Mouse (Mus musculus): ENCODE measurements around the gene Stox2. TPM values are rescaled to one million over a fixed set of nuclear protein-coding genes. Genes with fewer than 3 reads are reported as not detected.
"Not testable (repeated sequence)": the region's sequence is repeated elsewhere in the genome, so short reads cannot be mapped to it uniquely, and the experiment has no call there.

Stox2 gene
- polyA plus RNA-seq (2015; fragmentation: Nextera tagmentation; extraction: Ambion mirVana), result 18.9 and 20.4 TPM in 2 replicates

DNA sequence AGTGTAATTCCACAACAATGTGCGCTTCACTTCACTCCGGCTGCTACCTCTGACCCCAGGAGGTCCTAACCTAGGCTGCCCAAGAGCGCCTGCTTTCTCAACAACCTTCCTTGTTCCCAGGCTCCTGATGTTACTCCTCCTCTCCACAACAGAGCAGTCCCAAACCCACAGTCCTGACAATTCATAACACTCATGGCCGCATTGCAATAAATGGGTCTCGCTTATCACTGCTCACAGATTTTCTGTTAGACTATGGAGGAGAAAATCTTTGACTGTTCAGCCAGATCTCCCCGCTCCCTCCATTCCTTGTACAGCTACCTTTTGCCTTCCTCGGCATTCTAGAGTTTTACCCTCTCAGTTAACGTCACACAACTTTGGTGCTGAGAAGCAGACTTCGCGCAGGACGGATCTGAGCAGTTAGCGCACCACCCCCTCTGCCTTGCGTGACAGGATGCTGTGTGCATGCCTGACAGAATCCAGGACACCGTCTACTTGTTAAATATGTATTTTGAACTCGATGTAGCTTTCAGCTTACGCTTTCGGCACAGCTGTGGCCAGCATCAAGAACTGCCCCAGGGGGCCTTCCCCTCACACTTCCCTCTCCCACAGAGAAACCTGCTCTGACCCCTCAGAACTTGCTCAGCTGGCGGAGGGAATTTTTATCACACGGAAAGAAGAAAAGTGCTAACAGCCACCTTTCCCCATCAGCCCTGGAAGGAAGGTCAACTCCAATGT is at the start of gene Stox2:
Gene Stox2, minus strand, starts transcription at position 51 of the 735 bp plus-strand sequence.
- H3K27me3 ChIP-seq, result no peaks in the 10 kb centered on the region
- no peaks in the 10 kb centered on the region for H3K4me1 ChIP-seq
- 71% methylated on average over 19 of the region's 19 CpGs for WGBS
- no peaks in the 10 kb centered on the region for H3K36me3 ChIP-seq
- H3K9me3 ChIP-seq (replicated peaks), result no peaks in the 10 kb centered on the region; the same call in 1 of the 2 replicates
- no peak within 1 kb of the TSS for H3K27ac ChIP-seq (replicated peaks)
- H3K4me3 ChIP-seq (replicated peaks), result no peak within 1 kb of the TSS
- H3K4me2 ChIP-seq (replicated peaks), result 0 out of 2 replicates have a peak within 1 kb of the TSS, but pooled peaks have one; percentile 6
- no peak for ATAC-seq (ENCODE audit: insufficient number of reproducible peaks, low FRiP score, low TSS enrichment, low read depth)
- H3K9ac ChIP-seq, result no peak within 1 kb of the TSS

DNA sequence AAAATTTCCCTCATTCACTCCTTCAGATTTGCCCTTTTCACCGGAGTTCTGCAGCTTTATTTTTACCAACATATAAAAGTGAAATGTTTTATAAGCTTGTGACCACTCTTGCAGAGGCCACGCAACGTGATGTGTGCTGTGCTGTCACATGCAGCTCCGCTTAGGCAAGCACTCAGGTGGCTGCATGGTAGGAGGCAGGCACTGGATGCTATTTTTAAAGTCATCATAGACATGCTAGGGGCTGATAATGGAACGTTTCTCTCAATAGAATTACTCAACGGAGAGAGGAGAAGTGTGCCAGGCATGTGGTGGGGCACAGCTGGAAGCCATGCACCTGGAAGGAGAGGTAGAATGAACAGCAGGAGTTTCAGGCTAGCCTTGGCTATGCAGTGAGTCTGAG is 49.3 kb upstream of the Stox2 start:
- ATAC-seq (ENCODE audit: insufficient number of reproducible peaks, low FRiP score, low TSS enrichment, low read depth), result no peak
- H3K36me3 ChIP-seq, result peaks cover 83% of the 10 kb centered on the region

GRCm38 (mm10) chr8:47494602-47495153 is 48.5 kb upstream of the Stox2 start:
- Histone ChIP-seq H3K27ac (replicated peaks) (no peak overlapping the region), H3K27me3 (no peaks in the 10 kb centered on the region), H3K36me3 (peaks cover 81% of the 10 kb centered on the region), H3K9ac (no peak overlapping the region), H3K4me1 (no peaks in the 10 kb centered on the region), H3K4me2 (replicated peaks) (no peak overlapping the region), H3K4me3 (replicated peaks) (no peak overlapping the region), H3K9me3 (replicated peaks) (no peaks in the 10 kb centered on the region)
- 82% methylated on average over 12 of the region's 12 CpGs for WGBS
- no peak for ATAC-seq (ENCODE audit: insufficient number of reproducible peaks, low FRiP score, low TSS enrichment, low read depth)

More for the DNA sequence above, 49.3 kb upstream of the Stox2 start:
- Histone ChIP-seq H3K9me3 (replicated peaks) (no peaks in the 10 kb centered on the region), H3K9ac (no peak overlapping the region), H3K27me3 (no peaks in the 10 kb centered on the region), H3K27ac (replicated peaks) (no peak overlapping the region), H3K4me1 (no peaks in the 10 kb centered on the region), H3K4me2 (replicated peaks) (no peak overlapping the region), H3K4me3 (replicated peaks) (no peak overlapping the region)
- WGBS, result 88% methylated on average over 6 of the region's 6 CpGs

DNA sequence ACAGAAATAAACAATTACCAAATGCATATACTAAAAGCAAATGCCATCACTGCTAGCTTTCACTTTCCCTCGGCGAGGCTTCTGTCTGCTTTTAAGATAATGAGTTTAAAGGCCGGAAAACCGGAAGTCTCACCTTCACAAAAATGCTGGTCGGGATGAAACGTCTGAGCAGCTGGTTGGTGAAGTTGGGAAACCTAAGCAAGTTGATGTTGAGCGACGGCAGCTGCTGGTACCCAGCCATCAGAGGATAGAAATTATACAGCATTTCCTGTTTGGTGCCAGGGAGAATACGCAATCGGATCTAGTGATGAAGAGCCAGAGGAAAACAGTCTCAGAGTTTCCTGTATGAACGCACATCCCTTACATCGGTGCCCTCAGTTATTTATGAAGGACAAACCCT is 46.9 kb upstream of the Stox2 start:
- WGBS, result 84% methylated on average over 12 of the region's 12 CpGs
- peaks cover 73% of the 10 kb centered on the region for H3K36me3 ChIP-seq

DNA sequence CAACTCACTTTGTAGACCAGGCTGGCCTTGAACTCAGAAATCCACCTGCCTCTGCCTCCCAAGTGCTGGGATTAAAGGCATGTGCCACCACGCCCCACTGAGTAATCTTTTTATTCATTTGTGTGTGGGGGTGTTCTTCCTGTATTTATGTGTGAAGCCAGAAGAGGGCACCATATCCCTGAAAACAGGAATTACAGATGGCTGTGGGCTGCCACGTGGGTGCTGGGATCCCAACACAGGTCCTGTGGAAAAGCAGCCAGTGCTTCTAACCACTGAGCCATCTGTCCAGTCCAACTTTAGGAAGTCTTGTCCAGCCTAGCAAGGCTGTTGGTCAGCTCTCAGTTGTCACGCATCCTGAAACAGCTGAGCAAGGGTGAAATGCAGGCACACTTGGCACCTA is 41.1 kb upstream of the Stox2 start:
- no peaks in the 10 kb centered on the region for H3K27me3 ChIP-seq
- no peak for ATAC-seq (ENCODE audit: insufficient number of reproducible peaks, low FRiP score, low TSS enrichment, low read depth)
- H3K36me3 ChIP-seq, result peaks cover 34% of the 10 kb centered on the region
- 91% methylated on average over 3 of the region's 3 CpGs for WGBS
- H3K4me1 ChIP-seq, result no peaks in the 10 kb centered on the region
- H3K4me2 ChIP-seq (replicated peaks), result no peak overlapping the region
- H3K27ac ChIP-seq (replicated peaks), result no peak overlapping the region
- no peaks in the 10 kb centered on the region for H3K9me3 ChIP-seq (replicated peaks)
- no peak overlapping the region for H3K9ac ChIP-seq
- H3K4me3 ChIP-seq (replicated peaks), result no peak overlapping the region

More for the DNA sequence above, 46.9 kb upstream of the Stox2 start:
- Histone ChIP-seq H3K9me3 (replicated peaks) (no peaks in the 10 kb centered on the region), H3K4me1 (no peaks in the 10 kb centered on the region), H3K27ac (replicated peaks) (no peak overlapping the region), H3K4me2 (replicated peaks) (no peak overlapping the region), H3K4me3 (replicated peaks) (no peak overlapping the region), H3K9ac (no peak overlapping the region), H3K27me3 (no peaks in the 10 kb centered on the region)
- ATAC-seq (ENCODE audit: insufficient number of reproducible peaks, low FRiP score, low TSS enrichment, low read depth), result no peak

- Histone ChIP-seq H3K27ac (replicated peaks) (no peak overlapping the region), H3K4me3 (replicated peaks) (no peak overlapping the region), H3K4me2 (replicated peaks) (no peak overlapping the region), H3K36me3 (peaks cover 4% of the 10 kb centered on the region), H3K9ac (no peak overlapping the region), H3K9me3 (replicated peaks) (no peaks in the 10 kb centered on the region), H3K27me3 (no peaks in the 10 kb centered on the region), H3K4me1 (no peaks in the 10 kb centered on the region)
- 64% methylated on average over 12 of the region's 12 CpGs for WGBS
- ATAC-seq (ENCODE audit: insufficient number of reproducible peaks, low FRiP score, low TSS enrichment, low read depth), result no peak
Measured at GRCm38 (mm10) chr8:47482354-47483071, 36.4 kb upstream of the Stox2 start.

DNA sequence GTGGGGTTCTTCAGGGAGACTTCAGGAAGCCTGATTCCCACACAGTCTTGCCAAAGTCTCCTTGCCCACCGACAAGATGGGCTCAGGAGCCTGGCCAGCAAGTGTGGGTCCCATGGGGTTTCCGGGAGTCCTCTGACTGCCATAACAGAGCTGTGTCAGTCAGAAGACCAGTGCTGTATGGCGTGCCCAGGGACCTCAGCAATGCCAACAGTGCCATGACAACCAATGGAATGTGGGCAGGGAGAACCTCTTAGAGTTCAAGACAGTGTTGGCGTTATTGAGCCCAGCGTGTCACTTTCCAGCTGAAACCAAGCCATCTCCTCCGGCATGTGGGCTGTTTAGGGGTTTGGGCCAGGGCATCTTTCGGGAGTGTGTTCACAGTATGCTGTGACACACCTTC is 33.9 kb upstream of the Stox2 start:
- no peak overlapping the region for H3K27ac ChIP-seq (replicated peaks)
- H3K4me3 ChIP-seq (replicated peaks), result no peak overlapping the region
- no peaks in the 10 kb centered on the region for H3K9me3 ChIP-seq (replicated peaks)
- H3K36me3 ChIP-seq, result no peaks in the 10 kb centered on the region
- ATAC-seq (ENCODE audit: insufficient number of reproducible peaks, low FRiP score, low TSS enrichment, low read depth), result no peak
- H3K9ac ChIP-seq, result no peak overlapping the region
- no peaks in the 10 kb centered on the region for H3K4me1 ChIP-seq
- 92% methylated on average over 7 of the region's 7 CpGs for WGBS
- H3K4me2 ChIP-seq (replicated peaks), result no peak overlapping the region
- no peaks in the 10 kb centered on the region for H3K27me3 ChIP-seq

- Histone ChIP-seq H3K4me3 (replicated peaks) (no peak overlapping the region), H3K9me3 (replicated peaks) (no peaks in the 10 kb centered on the region), H3K36me3 (no peaks in the 10 kb centered on the region), H3K9ac (no peak overlapping the region), H3K27me3 (no peaks in the 10 kb centered on the region), H3K4me1 (no peaks in the 10 kb centered on the region), H3K4me2 (replicated peaks) (no peak overlapping the region), H3K27ac (replicated peaks) (no peak overlapping the region)
- no peak for ATAC-seq (ENCODE audit: insufficient number of reproducible peaks, low FRiP score, low TSS enrichment, low read depth)
- 74% methylated on average over 10 of the region's 10 CpGs for whole genome bisulfite sequencing
Measured at GRCm38 (mm10) chr8:47461650-47462049, 15.5 kb upstream of the Stox2 start.

DNA sequence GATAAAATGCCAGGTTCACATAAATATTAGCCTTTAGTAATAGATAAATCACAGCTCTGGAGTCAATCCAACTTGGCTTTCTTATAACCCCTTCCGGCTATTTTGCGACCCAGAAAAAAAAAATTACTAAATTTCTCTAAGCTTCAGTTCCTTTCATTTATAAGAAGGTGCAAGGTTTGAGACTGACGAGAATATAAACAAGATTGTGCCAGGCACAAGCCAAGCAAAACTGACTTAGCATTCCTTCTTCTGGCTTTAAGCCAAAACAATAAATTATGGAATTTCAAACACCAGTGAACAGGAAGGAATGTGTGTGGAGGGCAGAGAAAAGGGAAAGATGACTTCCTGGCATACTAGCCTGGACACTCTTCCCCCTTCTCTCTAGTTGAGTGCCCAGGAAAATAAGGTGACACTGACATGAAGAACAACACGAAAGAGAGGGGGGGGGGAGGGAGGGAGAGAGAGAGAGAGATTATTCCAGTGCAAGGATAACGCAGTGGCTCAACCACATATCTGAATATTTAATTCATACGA is 13.1 kb upstream of the Stox2 start:
- no peak for ATAC-seq (ENCODE audit: insufficient number of reproducible peaks, low FRiP score, low TSS enrichment, low read depth)
- Histone ChIP-seq H3K36me3 (no peaks in the 10 kb centered on the region), H3K4me1 (no peaks in the 10 kb centered on the region), H3K27me3 (no peaks in the 10 kb centered on the region), H3K4me3 (replicated peaks) (no peak overlapping the region), H3K27ac (replicated peaks) (no peak overlapping the region), H3K4me2 (replicated peaks) (no peak overlapping the region), H3K9ac (no peak overlapping the region), H3K9me3 (replicated peaks) (no peaks in the 10 kb centered on the region)
- WGBS, result 66% methylated on average over 6 of the region's 6 CpGs

- no peak overlapping the region for H3K9ac ChIP-seq
- no peaks in the 10 kb centered on the region for H3K9me3 ChIP-seq (replicated peaks)
- H3K27me3 ChIP-seq, result no peaks in the 10 kb centered on the region
- H3K4me3 ChIP-seq (replicated peaks), result no peak overlapping the region
- H3K27ac ChIP-seq (replicated peaks), result no peak overlapping the region
- no peaks in the 10 kb centered on the region for H3K4me1 ChIP-seq
- 92% methylated on average over 10 of the region's 10 CpGs for WGBS
- no peak for ATAC-seq (ENCODE audit: insufficient number of reproducible peaks, low FRiP score, low TSS enrichment, low read depth)
- H3K36me3 ChIP-seq, result no peaks in the 10 kb centered on the region
- H3K4me2 ChIP-seq (replicated peaks), result no peak overlapping the region
Measured at GRCm38 (mm10) chr8:47458591-47458990, 12.4 kb upstream of the Stox2 start.

- 93% methylated on average over 2 of the region's 2 CpGs for WGBS
- not testable (repeated sequence) for H3K4me1 ChIP-seq
Measured at GRCm38 (mm10) chr8:47449211-47449610, 3.0 kb upstream of the Stox2 start.

More at GRCm38 (mm10) chr8:47449211-47449610, 3.0 kb upstream of the Stox2 start:
- H3K9ac ChIP-seq; H3K36me3 ChIP-seq; H3K27ac ChIP-seq (replicated peaks); H3K4me3 ChIP-seq (replicated peaks); H3K9me3 ChIP-seq (replicated peaks); H3K27me3 ChIP-seq; H3K4me2 ChIP-seq (replicated peaks); ATAC-seq (ENCODE audit: insufficient number of reproducible peaks, low FRiP score, low TSS enrichment, low read depth): not testable (repeated sequence)
